Mouse (Mus musculus) liver (tissue): ENCODE data around the gene Plgrkt.
A peak's percentile ranks its signal among the peaks of the same experiment; 100 is the strongest.

Experiments
- DNase-seq: peaks from one replicate; pipeline ENCODE4 v3.0.0-alpha.2; 2020; ENCODE audit warnings: mixed read lengths

The Plgrkt gene

DNA sequence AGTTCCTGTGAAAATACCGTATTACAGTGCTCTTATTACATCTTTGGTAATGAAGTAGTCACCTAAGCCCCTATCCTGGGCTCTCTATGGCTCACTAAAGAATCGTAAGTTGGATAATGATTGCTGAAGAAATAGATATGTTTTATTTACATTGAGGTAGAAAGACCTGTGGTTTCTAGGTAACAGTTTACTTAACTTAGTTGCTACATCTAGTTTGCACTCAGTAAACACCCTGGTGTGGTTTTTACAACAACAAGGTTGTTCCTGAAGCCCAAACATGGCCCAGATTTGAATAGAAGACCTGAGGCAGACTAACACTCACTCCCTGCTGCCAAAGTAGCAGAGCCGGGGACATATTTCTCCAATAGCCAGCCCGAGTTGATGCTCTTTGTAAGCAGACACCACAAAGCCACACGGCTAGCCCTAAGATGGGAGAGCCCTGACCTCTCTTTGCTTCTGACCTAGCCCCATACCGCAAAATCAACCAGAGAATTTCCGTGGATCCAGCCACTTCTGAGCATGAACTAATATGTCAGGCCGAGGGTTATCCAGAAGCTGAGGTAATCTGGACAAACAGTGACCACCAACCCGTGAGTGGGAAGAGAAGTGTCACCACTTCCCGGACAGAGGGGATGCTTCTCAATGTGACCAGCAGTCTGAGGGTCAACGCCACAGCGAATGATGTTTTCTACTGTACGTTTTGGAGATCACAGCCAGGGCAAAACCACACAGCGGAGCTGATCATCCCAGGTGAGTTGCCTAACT, 12.8 kb upstream of the Plgrkt start:
- no peak for DNase-seq

DNA sequence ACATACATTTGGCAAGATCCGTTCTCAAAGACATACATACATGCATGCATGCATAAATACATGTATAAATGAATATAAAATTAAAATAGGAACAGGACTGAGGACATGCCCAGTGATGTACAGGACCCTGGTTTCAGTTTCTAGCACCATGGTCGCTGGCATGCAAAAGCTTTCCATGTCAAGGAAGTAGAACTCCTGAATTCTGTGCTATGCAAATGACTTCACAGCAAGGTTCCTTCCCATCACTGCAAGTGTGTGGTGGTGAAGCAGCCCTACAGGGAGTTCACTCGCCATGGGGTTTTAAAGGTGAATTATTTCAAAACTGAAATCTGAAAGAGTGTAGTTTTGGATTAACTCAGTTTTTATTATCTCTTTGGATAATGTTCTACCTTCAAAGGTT, 9.2 kb upstream of the Plgrkt start:
- DNase-seq: no peak

DNA sequence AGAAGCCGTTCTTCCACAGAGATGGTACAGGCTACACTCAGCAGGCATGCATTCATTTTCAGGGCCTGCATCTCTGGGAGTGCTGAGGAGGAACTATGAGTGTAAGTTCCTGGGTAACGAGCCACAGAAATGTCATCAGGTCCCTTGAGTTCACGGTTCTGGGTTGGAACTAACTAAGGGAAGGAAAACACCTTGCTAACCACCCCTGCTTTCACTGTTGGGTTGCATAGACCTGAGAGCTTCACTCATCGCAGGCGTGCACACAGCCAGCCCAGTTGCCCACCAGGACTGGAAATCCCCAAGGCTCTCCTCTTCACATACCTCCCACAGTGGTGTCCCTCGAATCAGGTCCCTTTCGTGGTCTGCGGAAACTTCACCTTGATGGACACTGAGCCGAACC, 7.8 kb upstream of the Plgrkt start:
- no peak for DNase-seq

DNA sequence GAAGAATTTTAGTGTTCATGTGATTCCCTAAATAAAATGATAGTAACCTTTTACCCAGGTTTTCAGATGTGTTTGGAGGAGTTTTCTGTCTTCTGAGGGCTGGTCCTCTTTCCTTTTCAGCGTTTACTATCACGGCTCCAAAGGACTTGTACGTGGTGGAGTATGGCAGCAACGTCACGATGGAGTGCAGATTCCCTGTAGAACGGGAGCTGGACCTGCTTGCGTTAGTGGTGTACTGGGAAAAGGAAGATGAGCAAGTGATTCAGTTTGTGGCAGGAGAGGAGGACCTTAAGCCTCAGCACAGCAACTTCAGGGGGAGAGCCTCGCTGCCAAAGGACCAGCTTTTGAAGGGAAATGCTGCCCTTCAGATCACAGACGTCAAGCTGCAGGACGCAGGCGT, 6.2 kb upstream of the Plgrkt start:
- no peak for DNase-seq

DNA sequence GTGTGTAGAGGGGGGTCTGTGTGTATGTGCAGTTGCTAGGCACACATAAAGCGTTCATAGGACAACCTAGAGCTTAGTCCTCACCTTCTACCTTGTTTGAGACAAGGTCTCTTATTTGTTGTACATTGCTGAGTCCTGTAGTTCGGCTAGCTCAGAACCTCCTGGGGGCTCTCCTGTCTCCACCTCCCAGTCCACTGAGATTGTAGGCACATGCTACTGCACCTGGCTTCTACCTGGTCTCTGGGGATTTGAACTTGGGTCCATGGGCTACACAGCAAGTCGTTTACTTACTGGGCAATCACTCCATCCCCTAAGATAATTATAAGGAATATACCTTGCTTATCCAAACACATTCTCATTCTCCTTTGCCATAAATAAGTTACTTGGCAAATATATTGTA, 5.4 kb upstream of the Plgrkt start:
- no peak for DNase-seq

DNA sequence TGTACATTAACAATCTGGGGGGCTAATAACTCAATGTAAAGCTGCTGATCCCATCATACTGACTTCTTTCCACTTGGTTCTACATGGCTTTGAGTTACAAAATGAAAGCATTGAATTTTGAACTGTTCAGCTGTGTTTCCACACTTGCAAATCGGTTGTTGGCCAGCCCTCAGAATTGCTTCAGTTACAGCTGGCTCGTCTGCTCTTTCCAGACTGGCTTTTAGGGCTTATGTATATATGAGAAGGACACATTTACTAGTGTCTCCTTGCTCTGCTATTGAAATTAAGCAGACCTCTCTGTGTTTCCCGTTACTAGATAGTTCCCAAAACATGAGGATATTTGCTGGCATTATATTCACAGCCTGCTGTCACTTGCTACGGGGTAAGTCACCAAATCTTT, 4.9 kb upstream of the Plgrkt start:
- DNase-seq: no peak

DNA sequence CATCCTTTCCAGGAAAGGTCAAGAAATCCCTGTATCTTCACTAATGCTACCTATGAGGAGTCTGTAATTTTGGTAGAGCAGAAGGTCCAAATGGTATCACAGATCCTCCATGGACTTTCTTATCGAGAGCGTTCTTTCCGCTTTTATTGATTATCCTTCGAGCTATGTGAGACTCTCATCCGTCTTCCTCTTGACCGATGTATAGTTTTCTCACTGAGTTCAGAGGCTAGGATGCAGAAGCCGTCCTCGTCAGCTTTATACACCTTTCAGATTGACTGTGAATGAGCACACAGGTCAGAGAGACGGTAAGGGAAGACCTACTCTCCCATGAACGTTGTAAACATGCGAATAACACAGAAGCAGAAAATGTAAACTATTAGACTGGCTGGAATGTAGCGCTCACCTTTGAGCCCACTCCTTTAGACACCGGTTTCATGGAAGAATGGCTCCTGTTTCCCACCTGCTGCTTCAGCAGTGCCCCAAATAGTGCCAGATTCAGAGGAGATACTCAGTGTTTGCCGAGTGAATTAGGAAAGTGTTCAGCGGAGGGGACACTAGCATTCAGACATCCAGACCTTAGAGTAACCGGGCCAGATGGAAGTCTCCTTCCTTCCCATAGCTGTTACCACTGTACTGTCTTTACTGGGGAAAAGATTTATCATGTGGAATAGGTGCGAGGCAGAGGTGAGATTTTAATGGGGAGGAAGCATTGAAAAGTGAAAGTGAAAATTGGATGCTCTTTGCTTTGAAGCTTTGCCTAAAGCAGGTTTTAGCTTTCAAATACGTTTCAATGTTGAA, 4.3 kb upstream of the Plgrkt start:
- no peak for DNase-seq

DNA sequence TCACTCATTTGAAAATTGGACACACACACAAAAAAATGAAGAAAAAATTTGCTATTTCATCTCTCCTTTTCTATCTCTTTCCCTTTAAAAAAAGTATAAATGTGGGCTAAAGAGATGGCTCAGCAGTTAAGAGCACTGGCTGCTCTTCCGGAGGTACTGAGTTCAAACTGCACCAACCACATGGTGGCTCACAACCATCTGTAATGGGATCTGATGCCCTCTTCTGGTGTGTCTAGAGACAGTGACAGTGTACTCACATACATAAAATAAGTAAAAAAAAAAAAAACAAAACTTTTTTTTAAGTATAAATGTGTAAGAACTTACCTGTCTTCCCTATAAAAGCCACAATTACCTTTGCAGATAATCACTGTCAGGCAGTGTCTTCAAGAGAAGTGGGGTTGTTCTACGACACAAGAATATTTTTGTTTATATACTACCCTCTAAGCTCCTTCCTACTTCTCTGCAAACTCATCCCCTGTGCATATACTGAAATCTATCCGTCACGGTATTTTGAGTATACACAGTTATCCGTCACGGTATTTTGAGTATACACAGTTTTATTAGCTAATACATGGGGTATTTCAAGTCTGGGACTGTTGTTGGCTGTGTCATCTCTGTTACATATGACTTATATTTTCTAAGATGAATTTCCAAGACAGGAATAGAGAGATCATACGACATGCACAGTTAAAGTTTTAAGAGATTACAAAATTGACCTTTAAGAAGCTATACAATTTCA, 3.5 kb upstream of the Plgrkt start:
- DNase-seq: no peak

DNA sequence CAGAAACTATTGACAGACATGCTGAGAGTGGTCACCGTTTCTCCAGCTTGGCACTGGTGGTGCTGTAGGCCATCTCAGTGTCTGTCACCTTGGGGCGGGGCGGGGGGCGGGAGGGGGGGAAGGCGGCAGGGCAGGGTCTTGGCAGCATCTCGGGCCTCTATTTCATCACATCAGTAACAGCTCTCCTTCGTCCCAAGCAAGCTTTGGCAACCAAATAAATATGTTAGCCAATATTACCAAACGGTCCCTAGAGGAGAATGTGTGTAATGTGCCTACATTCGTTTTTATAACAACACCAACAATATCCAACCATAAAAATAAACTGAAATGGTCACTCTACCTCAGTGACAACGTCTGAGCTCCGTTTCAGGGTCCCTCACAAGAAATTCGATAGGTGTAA, 2.9 kb upstream of the Plgrkt start:
- DNase-seq: no peak

DNA sequence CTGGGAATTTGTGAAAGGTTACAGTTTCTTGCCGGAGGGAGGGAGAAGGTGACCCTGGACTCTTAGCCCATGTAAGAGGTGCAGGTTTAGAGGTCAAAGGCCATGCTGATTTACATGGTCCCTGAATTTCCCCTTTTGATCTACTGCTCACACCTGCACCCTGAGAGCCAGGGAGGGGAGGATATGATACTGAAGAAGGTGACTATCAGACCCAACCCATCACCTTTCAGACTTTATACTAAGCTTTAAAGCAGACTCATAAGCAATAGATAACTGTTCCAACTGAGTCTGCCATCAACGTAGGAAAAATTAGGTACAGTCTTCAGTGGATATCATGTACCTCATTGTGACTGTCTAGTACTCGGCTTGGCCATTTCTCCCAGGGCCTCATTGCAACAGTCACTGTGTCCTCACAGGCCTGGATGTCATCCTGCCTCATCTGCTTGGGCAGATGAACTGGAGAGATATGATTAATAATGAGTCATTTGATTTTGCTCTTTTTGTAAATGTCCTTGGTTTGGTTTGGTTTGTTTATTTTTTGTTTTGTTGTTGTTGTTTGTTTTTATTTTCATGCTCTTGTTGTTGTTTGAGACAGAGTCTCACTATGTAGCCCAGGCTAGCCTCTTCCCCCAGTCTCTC, 1.6 kb upstream of the Plgrkt start:
- no peak for DNase-seq

DNA sequence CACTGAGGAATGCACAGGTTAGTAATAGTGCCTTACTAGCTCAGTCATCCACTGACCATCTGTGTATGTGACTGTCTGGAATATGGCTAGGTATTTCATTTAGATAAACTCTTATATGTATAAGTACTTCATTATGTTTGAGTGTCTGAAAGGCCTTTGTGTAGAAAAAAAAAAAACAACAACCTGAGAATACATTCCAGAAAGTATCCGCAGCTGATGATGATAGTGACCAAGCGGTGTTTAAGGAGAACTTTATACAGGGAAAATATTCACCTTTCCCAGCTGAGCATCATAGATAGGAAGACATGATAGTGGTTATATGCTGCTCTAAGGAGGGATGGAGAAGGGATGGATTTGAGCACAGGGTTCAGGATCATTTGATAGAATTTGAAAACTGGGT, 851 bp upstream of the Plgrkt start:
- no peak for DNase-seq

DNA sequence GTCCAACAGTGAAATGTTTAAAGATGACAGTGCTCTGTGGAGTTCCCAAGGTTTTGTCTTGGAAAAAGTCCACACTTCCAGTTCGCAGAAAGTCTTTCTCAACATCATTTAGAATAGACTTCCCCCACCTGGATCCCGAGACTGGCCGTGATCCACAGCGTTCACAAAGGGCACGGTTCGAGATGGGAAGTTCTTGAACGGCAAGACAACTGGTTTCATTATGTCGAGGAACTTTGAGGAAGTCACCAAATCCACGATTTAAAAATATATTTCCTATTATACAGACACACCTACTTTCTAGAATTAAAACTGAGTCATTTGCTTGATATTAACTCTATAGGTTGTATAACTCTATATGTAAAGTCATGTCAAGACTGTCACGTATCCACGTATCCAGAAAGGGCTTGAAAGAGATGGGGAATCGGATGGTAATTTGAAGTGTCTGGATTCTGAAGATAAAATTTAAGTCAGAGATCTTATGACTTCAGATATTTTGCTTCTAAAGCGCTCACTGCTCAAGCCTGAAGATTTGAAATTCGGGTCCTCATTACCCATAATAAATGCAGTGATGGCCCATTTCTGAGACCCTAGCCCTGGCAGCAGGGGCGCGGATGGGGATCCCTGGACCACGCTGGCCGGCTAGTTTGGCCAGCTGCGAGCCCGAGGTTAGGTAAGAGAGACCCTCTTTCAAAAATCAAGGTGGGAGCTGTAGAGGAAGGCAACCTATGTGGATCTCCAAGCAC, 793 bp downstream of the Plgrkt start:
- DNase-seq: no peak

DNA sequence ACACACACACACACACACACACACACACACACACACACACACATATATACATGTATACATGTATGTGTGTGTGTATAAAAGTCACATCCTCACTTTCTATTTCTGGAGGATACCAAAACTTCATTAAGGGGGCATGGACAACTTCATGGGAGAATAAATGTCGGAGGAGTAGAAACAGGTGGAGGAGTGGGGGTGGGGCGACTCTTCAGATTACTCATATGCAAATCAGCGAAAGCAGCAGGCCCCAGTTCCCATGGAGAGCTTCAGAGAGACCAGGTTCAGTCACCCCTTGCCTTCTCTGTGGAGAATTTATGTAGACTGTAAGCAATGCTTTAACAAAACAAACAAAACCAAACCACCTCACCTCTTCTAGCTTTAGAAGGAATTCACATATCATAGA, 2.1 kb downstream of the Plgrkt start:
- DNase-seq: no peak

DNA sequence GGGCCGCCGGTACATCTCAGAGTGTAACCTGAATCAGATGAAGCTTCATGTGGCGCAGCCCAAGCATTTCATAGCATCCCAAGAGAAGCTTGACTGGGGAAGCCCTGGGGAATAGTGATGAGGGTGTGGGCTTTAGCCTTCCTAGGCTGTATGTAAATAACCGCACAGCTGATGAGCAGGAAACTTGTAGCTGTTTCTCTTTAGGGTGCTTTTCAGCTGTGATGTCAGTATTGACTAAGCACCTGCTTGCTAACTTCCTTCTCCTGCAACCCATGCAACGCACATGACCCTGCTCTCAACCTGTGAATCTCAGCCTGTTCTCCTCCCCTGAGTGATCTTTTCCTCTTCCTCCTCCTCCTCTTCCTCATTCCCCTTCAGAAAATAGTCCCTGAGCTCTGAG, 3.1 kb downstream of the Plgrkt start:
- no peak for DNase-seq

DNA sequence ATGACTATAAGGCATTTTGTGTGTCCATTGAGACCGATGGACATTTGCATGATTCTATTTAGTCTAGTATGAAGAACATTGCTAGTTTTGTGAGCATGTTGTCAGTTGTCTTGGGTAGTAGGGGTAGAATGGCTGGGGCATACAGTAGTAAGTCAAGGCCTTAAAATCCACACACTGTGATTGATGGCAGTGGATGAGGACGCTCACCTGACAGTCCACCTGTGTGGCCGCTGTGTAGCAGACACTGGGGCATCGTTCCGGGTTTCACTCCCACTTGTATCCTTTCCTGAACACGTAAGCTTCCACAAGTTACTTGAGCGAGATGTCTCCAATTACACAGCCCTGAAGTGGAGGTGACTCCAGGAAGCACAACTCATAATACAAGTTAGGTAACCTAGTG, 3.6 kb downstream of the Plgrkt start:
- no peak for DNase-seq

DNA sequence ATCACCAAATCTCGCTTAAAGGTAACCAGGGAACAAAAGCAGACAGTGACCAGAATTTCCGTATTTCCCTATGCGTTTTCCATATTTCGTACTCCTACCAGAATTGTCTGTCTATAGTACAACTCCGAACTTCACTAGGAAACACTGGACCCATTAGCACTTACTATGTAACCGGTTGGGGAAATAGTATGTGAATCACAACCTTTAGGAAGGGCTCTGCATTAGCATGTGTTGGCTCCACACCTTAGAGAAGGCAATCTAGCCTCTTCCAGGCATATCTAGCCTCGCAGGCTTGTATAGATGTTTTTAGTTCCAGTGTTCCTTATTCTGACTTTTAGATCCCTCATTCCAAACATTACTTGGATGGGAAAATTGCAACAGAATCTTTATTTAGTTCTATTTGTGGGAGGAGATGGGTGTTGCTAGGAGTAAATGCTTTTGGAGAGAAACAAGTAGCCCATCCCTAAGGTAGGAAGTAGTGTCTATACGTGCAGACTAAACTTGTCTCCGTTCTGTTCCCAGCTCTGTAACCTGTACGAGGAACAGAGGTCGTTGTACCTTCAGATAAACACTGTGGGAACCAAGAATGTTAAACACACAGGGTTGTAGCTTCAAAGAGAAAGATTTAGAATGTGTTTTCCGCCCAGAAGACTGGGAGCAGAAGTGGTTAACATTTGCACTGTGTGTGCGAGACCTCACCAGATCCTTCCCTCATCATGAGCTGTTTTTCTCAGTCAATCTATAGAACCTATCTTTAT, 4.8 kb downstream of the Plgrkt start:
- DNase-seq: no peak

DNA sequence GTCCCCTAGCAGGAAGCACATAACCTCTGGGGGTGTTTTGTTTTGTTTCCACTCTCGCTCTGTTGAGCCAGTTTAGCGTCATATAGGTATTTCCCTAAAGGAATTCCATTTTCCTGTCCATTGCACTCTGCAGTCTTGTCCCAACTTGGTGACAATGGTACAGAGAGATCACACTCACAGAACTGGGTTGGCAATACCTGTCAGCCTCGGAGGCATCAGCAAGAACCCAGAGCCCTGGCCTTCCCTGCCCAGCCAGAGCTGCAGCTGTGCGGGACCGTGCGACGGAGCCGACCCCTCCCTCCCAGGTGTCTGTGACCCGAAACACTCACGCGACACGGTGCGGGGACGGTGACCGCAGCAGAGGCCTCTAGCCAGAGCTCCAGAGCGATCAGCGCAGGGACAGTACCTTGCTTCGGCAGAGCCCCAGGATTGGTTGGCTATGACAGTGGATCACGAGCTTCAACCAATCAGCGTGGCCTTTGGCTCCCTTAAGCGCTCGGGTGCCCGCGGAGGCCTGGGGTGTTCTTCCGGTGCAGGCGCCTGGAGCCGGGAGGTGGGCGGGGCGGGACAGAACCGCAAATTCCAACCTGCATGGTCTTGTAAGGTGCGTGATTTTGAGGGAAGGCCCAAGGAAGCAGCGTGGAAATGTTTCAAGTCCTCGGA, 5.6 kb downstream of the Plgrkt start:
- DNase-seq: peak; percentile 94

DNA sequence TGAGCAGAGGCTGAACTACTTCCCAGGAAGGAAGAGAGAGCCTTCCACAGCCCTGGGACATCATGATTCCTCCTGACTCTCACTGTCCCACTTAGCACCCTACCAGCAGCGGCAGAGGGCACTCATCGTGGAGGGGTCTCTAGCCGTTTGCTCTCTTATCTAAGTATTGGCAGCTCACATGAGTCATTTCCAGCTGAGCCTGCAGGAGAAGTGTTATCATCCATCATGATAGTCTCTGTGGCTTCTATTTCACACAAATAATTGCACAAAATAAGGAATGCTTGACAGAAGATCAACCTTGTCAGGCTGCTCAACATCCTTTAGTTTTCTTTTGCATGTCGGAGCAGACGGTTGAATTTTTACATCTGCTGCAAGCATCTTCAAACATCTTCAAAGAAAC, 6.9 kb downstream of the Plgrkt start:
- DNase-seq: no peak

DNA sequence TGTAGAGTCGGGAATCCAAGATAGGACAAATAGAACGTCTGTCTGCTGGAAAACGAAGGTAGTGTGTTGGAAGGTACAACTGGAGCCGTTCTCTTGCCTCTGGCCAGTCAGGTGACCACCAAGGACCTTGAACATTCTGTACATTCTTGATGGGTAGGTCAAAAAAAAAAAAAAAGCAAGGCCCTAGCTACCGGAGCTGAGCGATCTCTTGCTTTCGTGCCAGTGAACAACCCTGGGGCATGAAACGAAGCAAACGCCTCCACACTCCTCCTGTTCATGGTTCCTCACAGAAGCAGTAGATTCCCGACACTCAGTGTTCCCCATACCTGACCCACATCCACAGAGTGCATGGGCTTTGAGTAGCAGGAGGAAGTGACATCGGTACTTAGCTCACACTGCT, 10.9 kb downstream of the Plgrkt start:
- DNase-seq: no peak

DNA sequence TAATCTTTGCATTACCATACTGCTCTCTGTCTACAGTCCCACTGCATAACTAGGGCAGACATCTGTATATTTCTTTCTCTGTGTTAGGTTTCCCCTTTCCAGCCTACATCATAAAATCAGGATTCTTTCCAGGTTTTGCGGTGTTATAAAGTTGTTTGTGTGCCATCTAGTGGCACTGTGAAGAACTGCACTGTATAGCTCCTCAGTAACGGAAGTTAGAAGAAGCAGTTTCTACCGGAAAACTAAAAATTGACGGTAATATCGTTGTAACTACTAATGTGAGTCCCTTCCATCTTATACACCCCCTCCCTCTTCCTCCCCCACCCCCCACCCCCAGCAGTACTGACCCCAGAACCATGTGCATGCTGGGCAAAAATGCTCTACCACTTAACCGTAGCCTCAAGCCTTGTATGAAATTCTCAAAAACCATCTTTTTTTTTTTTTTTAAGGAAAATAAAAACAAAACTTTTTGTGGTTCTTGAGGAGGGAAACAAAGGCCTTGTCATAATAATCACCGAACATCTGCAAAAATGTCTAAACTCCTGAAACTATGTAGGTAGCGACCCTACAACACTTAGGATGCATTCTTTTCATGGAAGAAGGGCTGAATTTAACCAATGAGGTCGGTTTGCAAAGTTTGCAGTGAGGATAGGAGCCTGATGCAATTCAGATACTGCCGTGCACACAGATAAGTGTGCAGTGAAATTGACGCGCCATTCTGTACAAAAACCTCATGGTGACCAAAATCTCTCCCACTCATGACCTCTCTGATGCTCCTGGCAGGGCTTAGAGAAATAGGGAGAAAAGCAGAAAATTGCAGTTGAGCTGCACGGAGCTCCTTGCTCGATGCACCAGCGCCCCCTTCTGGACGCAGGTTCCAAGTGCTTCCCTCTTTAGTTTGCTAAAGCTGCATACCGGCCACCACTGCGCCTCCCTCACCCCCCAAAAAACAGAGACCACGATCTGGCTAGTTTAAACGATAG, 12.0 kb downstream of the Plgrkt start:
- DNase-seq: peak; percentile 91
